Mouse (Mus musculus): ENCODE data around the gene Homez. TPM values are rescaled to one million over a fixed set of nuclear protein-coding genes. Genes with fewer than 3 reads are reported as not detected.

Gene Homez
- total RNA-seq, 2 experiments from 2014 or later = 7.9 to 17.0 TPM

Other genes with a start within 250 kb of the Homez start
- gene Psmb11, start 249.5 kb downstream of the Homez start, total RNA-seq (2021) = not detected
- gene Gm17606, start 230.0 kb downstream of the Homez start, total RNA-seq (2021) = not detected
- 10 to 100 TPM; 17.2 to 20.7 TPM for gene Cdh24, start 229.6 kb downstream of the Homez start, total RNA-seq (2021)
- gene 1700123O20Rik, start 184.7 kb downstream of the Homez start, total RNA-seq (2021) = 10 to 100 TPM; 27.4 to 30.2 TPM
- gene Acin1, start 184.0 kb downstream of the Homez start, total RNA-seq (2021) = 100 to 1,000 TPM; 273 to 279 TPM
- not detected for gene Gm29776, start 172.1 kb downstream of the Homez start, total RNA-seq (2021)
- not detected for gene Cebpe, start 158.8 kb downstream of the Homez start, total RNA-seq (2021)
- gene Slc7a8, start 89.0 kb downstream of the Homez start, total RNA-seq (2021) = 10 to 100 TPM; 33.7 to 36.5 TPM
- not detected for gene Rnf212b, start 56.8 kb downstream of the Homez start, total RNA-seq (2021)
- gene Ppp1r3e, start 6.6 kb upstream of the Homez start, total RNA-seq (2021) = 10 to 100 TPM; 50.0 to 54.6 TPM
- gene Bcl2l2, start 12.4 kb upstream of the Homez start, total RNA-seq (2021) = 10 to 100 TPM; 49.9 to 54.6 TPM
- not detected for gene Gm20521, start 12.5 kb upstream of the Homez start, total RNA-seq (2021)
- gene Pabpn1, start 21.5 kb upstream of the Homez start, total RNA-seq (2021) = 100 to 1,000 TPM; 325 to 354 TPM
- gene Slc22a17, start 42.2 kb upstream of the Homez start, total RNA-seq (2021) = 100 to 1,000 TPM; 345 to 405 TPM
- gene Efs, start 55.2 kb upstream of the Homez start, total RNA-seq (2021) = 10 to 100 TPM; 15.0 to 15.9 TPM
- gene Il25, start 61.7 kb upstream of the Homez start, total RNA-seq (2021) = not detected
- gene Cmtm5, start 65.3 kb upstream of the Homez start, total RNA-seq (2021) = 10 to 100 TPM in 1 of 2 experiments, 1 to 10 TPM in 1; 7.5 to 11.1 TPM
- gene Myh6, start 96.0 kb upstream of the Homez start, total RNA-seq (2021) = 1 to 10 TPM; 2.7 TPM
- not detected for gene Gm17428, start 106.0 kb upstream of the Homez start, total RNA-seq (2021)
- 1 to 10 TPM; 3.9 to 5.5 TPM for gene Myh7, start 123.7 kb upstream of the Homez start, total RNA-seq (2021)
- 10 to 100 TPM; 26.3 to 29.0 TPM for gene Ngdn, start 144.5 kb upstream of the Homez start, total RNA-seq (2021)
- gene Zfhx2, start 221.4 kb upstream of the Homez start, total RNA-seq (2021) = 10 to 100 TPM; 28.2 to 29.4 TPM
- gene Thtpa, start 223.8 kb upstream of the Homez start, total RNA-seq (2021) = 10 to 100 TPM; 34.7 to 35.7 TPM
- 10 to 100 TPM; 25.8 to 31.4 TPM for gene Ap1g2, start 235.6 kb upstream of the Homez start, total RNA-seq (2021)
- 100 to 1,000 TPM; 366 to 399 TPM for gene Jph4, start 246.0 kb upstream of the Homez start, total RNA-seq (2021)

Data from left cerebral cortex, postnatal 4 days (tissue).